Mouse (Mus musculus) spleen, adult 2 months (tissue): ENCODE measurements around the gene Gm20388. TPM values are rescaled to one million over a fixed set of nuclear protein-coding genes. Genes with fewer than 3 reads are reported as not detected.

Experiments used
- DNase-seq, 2 experiments: peaks; one replicate each; pipeline versions ENCODE4 v3.0.0 to v3.0.0-alpha.2; 2012 to 2021; ENCODE audit warnings: low spot score in 2 of 2, low read depth in 1 of 2
- H3K27ac ChIP-seq: fragments of 200-500 bp; 2 replicates; pipeline ENCODE4 v1.5.1; 2012; ENCODE audit warnings: low read length, inconsistent platforms; ENCODE audit not compliant: insufficient read depth
- H3K27me3 ChIP-seq: fragments of 200-500 bp; 2 replicates; pipeline ENCODE4 v1.6.1; 2012; ENCODE audit warnings: mild to moderate bottlenecking, moderate library complexity, low read length, inconsistent platforms; ENCODE audit not compliant: control insufficient read depth, insufficient read depth
- H3K36me3 ChIP-seq: fragments of 200-500 bp; 2 replicates; pipeline ENCODE4 v1.6.1; 2012; ENCODE audit warnings: mild to moderate bottlenecking, low read length, inconsistent platforms; ENCODE audit not compliant: control insufficient read depth, insufficient read depth
- H3K4me1 ChIP-seq: fragments of 200-500 bp; 2 replicates; pipeline ENCODE4 v1.6.1; 2011; ENCODE audit warnings: inconsistent platforms; ENCODE audit not compliant: control insufficient read depth, insufficient read depth, insufficient read length
- H3K4me3 ChIP-seq: fragments of 200-500 bp; 2 replicates; pipeline ENCODE4 v1.5.1; 2011; ENCODE audit warnings: mild to moderate bottlenecking, inconsistent platforms; ENCODE audit not compliant: insufficient read depth, insufficient read length; ENCODE audit errors: extremely low read depth
- CTCF ChIP-seq: fragments of 200-500 bp; IDR thresholded peaks from 2 replicates; pipeline ENCODE4 v1.5.1; 2011; ENCODE audit warnings: mild to moderate bottlenecking, inconsistent platforms; ENCODE audit not compliant: insufficient read depth, insufficient read length, insufficient replicate concordance; ENCODE audit errors: extremely low read depth
- POLR2A ChIP-seq: fragments of 200-500 bp; IDR thresholded peaks from 2 replicates; pipeline ENCODE4 v1.6.1; 2011; ENCODE audit warnings: low read depth, low read length, inconsistent platforms
- WGBS: fragments of 180-500 bp; shearing (Covaris S2); methylation state at CpG from one replicate; pipeline ENCODE4 v1.1.7; 2018; 5-methylcytosine and 5-hydroxymethylcytosine counted together
- polyA plus RNA-seq: library from polyadenylated mRNA; depleted of rRNA; stranded (reverse); fragments of >200 nt; gene quantifications from 2 replicates; pipeline ENCODE4 v1.2.3, GENCODE M21; 2012

Gm20388 gene
- polyA plus RNA-seq, 1 experiment: 26.1 TPM

DNA sequence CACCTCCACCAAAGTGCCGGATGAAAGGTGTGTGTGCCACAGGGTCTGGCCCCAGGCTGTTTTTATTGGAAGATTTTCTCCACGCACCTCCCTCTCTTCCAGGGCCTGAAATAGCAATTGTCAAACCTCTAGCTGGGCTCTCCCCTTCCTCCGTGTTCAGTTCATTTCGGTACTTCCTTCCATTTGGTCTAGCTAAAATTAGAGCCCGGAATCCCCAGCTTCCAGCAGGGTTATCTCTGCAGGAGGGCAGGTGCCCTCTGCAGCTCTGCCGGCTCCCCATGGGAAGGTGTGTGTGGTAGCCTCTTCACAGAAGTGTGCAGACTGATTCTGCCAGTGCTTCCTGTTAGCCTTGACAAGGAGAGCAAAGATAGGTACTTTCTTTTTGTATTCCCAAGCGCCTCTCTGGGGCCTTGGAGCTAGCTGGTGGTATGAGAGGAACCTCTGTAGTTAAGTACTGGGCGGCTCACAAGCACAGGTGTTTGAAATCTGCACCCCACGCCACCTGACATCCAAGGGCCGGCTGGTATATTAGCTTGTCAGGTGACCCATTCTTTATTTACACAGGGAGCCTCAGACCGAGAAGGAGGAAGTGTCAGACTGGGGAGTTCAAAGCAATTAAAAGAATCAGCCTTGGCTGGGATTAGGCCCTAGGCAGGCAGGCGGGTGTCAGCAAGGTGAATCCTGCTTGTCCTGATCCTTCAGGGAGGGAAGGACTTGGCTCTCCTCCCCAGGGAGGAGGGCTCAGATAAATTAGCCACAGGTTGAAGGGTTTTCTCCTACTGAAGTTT, 579.9 kb downstream of the Gm20388 start:
- no peaks in the 10 kb centered on the region for H3K36me3 ChIP-seq
- no peak for TF ChIP-seq POLR2A
- no peak for TF ChIP-seq CTCF
- peaks cover 27% of the 10 kb centered on the region for H3K4me1 ChIP-seq
- 10% methylated on average over 12 of the region's 12 CpGs for WGBS
- H3K27ac ChIP-seq: peak overlapping the region; percentile 93
- peak overlapping the region; percentile 92 for H3K4me3 ChIP-seq
- DNase-seq: peak; percentile 22 to 40
- H3K27me3 ChIP-seq: no peaks in the 10 kb centered on the region

DNA sequence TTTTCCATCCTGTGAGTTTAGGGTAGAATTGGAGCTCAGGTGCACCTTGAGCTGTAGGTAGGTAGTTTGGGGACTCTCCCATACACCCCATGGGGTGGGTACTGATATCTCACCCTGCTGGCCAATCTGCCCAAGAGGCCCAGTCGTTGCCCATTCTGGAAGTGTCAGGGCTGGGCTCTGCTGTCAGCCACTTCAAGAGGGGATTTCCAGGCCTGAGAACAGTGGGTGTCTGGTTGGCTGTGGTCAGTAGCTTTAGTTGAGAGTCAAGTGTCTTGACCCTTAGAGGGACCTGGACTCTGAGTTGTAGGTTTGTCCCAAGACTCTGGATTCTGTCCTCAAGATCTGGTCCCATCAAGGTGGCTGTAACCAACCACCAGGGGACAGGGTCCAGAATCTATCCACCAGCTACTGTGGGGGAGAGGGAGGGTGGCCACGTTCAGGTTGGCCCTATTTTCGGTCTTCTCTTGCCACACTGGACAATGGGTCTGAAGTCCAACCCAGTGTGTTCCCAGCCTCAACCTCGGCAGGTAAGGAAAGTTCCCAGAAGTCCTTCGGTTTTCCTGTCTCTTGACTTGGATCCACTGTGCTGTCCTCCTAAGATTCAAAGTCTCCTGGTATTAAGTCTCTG, 580.6 kb downstream of the Gm20388 start:
- Histone ChIP-seq H3K4me3 (0 out of 2 replicates have a peak overlapping the region, but pooled peaks have one; percentile 92), H3K27ac (peak overlapping the region; percentile 93), H3K4me1 (peaks cover 22% of the 10 kb centered on the region), H3K27me3 (no peaks in the 10 kb centered on the region), H3K36me3 (no peaks in the 10 kb centered on the region)
- WGBS: 64% methylated on average over 5 of the region's 5 CpGs
- TF ChIP-seq CTCF (no peak), POLR2A (no peak)
- DNase-seq: no peak

DNA sequence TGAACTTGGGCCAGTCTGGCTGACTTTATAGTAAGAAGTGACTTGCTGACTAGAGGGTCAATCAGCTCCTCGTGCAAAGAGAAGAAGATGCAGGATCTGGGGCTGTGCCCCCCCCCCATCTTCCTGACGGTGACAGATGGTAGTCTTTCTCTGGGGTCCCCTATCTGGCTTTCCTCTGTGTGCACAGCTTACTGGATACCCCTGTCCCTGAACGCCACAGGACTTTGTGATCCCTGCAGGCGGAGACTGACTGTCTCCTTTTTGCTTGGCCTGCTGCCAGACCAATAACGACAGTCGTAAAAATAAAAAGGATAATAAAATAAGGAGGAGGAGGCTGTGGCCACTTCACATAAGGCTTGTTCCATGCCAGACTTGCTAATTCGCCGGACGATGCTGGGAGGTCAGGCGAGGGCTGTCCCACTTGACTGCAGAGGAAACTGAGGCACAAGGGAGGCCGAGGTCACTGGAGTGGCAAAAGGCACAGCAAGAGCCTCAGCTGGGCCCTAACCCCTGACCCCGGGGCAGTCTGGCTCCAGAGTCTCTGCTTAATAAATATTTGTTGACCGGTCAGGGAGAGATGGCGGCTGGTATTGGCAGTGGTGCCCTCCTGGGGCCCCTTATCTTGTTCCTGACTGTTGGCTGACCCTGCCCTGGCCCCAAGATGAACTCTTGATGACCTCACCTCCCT, 581.7 kb downstream of the Gm20388 start:
- 77% methylated on average over 14 of the region's 14 CpGs for WGBS
- H3K4me3 ChIP-seq: no peak overlapping the region
- H3K27me3 ChIP-seq: no peaks in the 10 kb centered on the region
- H3K36me3 ChIP-seq: no peaks in the 10 kb centered on the region
- no peak for DNase-seq
- H3K27ac ChIP-seq: no peak overlapping the region
- H3K4me1 ChIP-seq: peaks cover 19% of the 10 kb centered on the region; the same call in 1 of the 2 replicates
- no peak for TF ChIP-seq POLR2A
- TF ChIP-seq CTCF: no peak

DNA sequence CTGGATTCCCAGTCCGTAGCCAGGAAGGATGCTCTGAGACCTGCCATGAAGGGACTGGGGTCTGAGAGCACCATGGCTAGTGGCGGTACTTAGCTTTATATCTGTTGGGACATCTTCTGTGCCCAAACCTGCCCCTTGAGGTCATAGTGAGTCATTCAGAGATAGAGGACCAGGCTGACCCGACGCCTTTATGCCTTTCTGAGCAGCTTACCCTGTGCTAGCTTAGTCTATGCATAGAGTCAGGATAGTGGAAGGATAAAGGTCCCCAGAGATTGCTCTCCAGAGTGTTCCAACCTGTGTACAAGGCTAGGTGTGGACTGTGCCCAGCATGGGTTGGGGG, 582.2 kb downstream of the Gm20388 start:
- Histone ChIP-seq H3K36me3 (no peaks in the 10 kb centered on the region), H3K4me3 (no peak overlapping the region), H3K27me3 (no peaks in the 10 kb centered on the region), H3K4me1 (peaks cover 24% of the 10 kb centered on the region; the same call in 1 of the 2 replicates), H3K27ac (no peak overlapping the region)
- TF ChIP-seq POLR2A: no peak
- TF ChIP-seq CTCF: no peak
- 78% methylated on average over 4 of the region's 4 CpGs for WGBS
- no peak for DNase-seq

DNA sequence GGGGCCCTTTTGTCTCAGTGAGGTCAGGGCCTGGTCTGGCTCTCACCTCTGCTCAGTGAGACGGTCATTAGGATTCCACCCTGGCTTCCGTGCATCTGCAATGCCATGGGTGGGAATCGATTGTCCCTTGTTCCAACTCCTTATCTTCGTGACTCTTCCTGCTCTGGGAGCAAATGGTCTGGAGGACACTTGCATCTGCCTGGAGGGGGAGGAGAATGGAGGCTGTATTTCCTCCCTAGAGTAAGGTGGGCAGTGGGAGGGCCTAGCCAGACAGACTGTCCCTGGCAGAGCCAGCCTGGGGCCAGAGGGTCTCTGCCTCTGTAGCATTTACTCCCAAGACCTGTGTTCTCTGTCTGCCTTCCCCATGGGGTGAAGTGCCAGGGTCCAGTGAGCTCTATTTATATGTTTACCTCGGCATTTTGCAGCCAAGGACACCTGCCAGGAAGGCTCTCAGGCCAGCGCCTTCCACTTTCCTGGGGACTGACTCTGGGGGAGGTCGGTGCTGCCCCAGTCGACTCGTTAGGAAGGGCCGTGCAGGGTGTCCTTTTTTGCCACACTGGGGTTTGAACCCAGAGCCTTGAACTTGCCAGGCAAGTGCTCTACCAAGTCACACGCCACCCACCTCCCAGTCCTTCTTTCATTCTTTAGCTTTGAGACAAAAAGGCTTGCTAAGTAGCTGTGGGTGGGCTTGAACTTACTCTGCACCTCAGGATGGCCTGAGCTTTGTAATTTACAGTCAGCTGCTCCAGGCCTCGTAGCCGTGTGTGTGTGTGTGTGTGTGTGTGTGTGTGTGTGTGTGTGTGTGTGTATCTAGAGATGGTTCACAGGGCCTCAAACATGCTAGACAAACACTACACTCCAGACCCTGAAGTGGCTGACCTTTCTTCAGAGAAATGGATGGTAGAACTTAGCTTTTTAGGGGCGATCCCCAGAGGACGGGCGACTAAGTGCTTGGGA, 583.1 kb downstream of the Gm20388 start:
- Histone ChIP-seq H3K4me3 (no peak overlapping the region), H3K27ac (no peak overlapping the region), H3K4me1 (peaks cover 33% of the 10 kb centered on the region; the same call in 1 of the 2 replicates), H3K27me3 (no peaks in the 10 kb centered on the region), H3K36me3 (no peaks in the 10 kb centered on the region)
- WGBS: 83% methylated on average over 16 of the region's 16 CpGs
- TF ChIP-seq POLR2A: no peak
- DNase-seq: no peak

DNA sequence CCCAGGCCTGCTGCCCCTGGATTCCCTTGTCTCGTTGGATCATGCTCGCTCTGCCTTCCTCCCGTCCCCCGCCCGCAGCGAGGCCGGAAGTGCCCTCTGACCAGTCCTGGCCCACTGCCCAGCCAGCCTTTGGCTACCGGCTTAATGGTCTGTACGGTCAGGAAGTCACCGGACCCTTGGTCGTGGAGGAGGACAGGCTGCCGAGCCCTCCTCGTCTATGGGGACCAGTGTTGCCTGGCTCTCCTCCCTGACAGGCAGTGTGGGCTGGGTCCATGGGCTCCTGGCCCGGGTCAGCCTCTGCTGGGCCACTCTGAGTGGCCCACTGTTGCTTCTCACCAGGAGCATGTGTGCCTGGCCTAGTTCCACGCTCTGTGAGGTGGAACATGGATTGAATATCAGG, 584.3 kb downstream of the Gm20388 start:
- H3K27me3 ChIP-seq: no peaks in the 10 kb centered on the region
- WGBS: 75% methylated on average over 15 of the region's 15 CpGs
- H3K4me3 ChIP-seq: no peak overlapping the region
- H3K36me3 ChIP-seq: no peaks in the 10 kb centered on the region
- peaks cover 37% of the 10 kb centered on the region; the same call in 1 of the 2 replicates for H3K4me1 ChIP-seq
- TF ChIP-seq CTCF (no peak), POLR2A (no peak)
- DNase-seq: peak in 1 of 2 experiments; percentile 34
- H3K27ac ChIP-seq: peak overlapping the region; percentile 37; the same call in 1 of the 2 replicates
